Mouse (Mus musculus) neural tube, embryonic 11.5 days (tissue): ENCODE results near the gene Mrps23. TPM values are rescaled to one million over a fixed set of nuclear protein-coding genes. Genes with fewer than 3 reads are reported as not detected.

ENCODE experiments used
- ATAC-seq: fragments of 200-750 bp; cut with Nextera tagmentation; 2 replicates; pipeline ENCODE4 v1.8.0; 2017; ENCODE audit warnings: moderate number of reproducible peaks, mild to moderate bottlenecking, moderate TSS enrichment, moderate library complexity; ENCODE audit not compliant: insufficient read depth, low FRiP score, low TSS enrichment
- DNase-seq: peaks from one replicate; pipeline ENCODE4 v3.0.0-alpha.2; 2015; ENCODE audit warnings: low spot score
- H3K27ac ChIP-seq: fragments of 300-500 bp; sonication (generic); 2 replicates; pipeline ENCODE4 v1.5.1; 2014; ENCODE audit warnings: low read depth, mild to moderate bottlenecking, low read length
- H3K27me3 ChIP-seq: fragments of 300-500 bp; sonication (generic); 2 replicates; pipeline ENCODE4 v1.6.1; 2014; ENCODE audit warnings: mild to moderate bottlenecking, low read length, mixed read lengths; ENCODE audit not compliant: control insufficient read depth, insufficient read depth
- H3K36me3 ChIP-seq: fragments of 300-500 bp; sonication (generic); 2 replicates; pipeline ENCODE4 v1.6.1; 2014; ENCODE audit warnings: mild to moderate bottlenecking, low read length, moderate library complexity, mixed read lengths; ENCODE audit not compliant: control insufficient read depth, insufficient read depth
- H3K4me1 ChIP-seq: fragments of 300-500 bp; sonication (generic); 2 replicates; pipeline ENCODE4 v1.6.1; 2014; ENCODE audit warnings: low read length, mixed read lengths; ENCODE audit not compliant: control insufficient read depth, insufficient read depth
- H3K4me2 ChIP-seq: fragments of 300-500 bp; sonication (generic); 2 replicates; pipeline ENCODE4 v1.6.1; 2014; ENCODE audit warnings: low read depth, mild to moderate bottlenecking, moderate library complexity
- H3K4me3 ChIP-seq: fragments of 300-500 bp; sonication (generic); 2 replicates; pipeline ENCODE4 v1.5.1; 2014; ENCODE audit warnings: low read depth, low read length
- H3K9ac ChIP-seq: fragments of 300-500 bp; sonication (generic); 2 replicates; pipeline ENCODE4 v1.6.1; 2014; ENCODE audit warnings: mild to moderate bottlenecking, low read length
- H3K9me3 ChIP-seq: fragments of 300-500 bp; sonication (generic); 2 replicates; pipeline ENCODE4 v1.6.1; 2016; ENCODE audit warnings: low read length; ENCODE audit not compliant: control insufficient read depth
- WGBS: fragments of 180-500 bp; shearing (Covaris S2); extraction: QIAGEN DNeasy Blood & Tissue Kit; methylation state at CpG from one replicate; pipeline ENCODE4 v1.1.7; 2014; 5-methylcytosine and 5-hydroxymethylcytosine counted together
- polyA plus RNA-seq: library from polyadenylated mRNA; unstranded; fragments of >200 nt; fragmentation: Nextera tagmentation; extraction: Ambion mirVana; gene quantifications from 2 replicates; pipeline ENCODE4 v1.2.1, GENCODE M21; 2014

The Mrps23 gene
- 76.3 and 85.5 TPM in 2 replicates for polyA plus RNA-seq

DNA sequence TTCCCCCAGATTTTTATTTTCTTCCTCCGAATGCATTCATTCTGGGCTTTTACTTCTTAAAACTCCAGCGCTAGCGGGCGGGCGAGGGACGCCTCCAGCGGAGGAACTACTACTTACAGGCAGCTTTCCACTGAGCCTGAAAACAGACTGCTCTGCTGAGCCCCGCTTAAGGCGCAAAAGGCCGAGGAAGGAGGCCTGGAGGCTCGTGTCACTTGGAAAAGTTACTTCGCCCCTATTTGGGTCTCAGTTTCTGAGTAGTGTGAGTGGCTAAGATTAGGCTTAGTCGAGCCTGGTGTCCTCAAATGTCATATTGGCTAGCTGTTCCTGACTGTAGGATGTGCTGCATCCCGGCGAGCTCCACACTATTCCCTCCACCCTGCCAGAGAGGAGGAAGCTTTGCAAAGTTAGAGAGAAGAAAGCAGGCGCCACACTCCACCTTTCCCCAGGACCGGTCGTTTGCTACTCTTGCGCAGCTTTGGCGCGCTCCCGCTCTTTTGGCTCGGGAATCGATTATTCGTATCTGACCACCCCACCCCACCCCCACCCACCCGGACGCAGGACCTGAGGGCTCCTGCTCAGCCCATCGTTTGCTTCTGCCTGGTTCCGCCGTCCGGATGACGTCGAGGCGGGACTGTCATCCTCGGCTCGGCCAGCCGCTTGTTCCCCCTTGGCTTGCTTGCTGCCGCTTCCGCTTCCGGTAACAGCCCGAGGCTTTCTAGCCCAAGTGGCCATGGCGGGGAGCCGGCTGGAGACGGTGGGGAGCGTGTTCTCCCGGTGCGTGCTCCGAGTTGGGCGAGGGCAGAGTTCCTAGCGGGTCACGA lies at the start of gene Mrps23:
Gene Mrps23 (plus strand): TSS at position 677 of the 821 bp plus-strand sequence.
- peak within 1 kb of the TSS; percentile 92 for H3K4me2 ChIP-seq
- ATAC-seq: peak; percentile 87
- H3K27ac ChIP-seq: peak within 1 kb of the TSS; percentile 71
- H3K4me1 ChIP-seq: peaks cover 14% of the 10 kb centered on the region
- no peaks in the 10 kb centered on the region for H3K27me3 ChIP-seq
- H3K4me3 ChIP-seq: peak within 1 kb of the TSS; percentile 88
- under 1% methylated on average over 51 of the region's 51 CpGs for WGBS
- H3K36me3 ChIP-seq: no peaks in the 10 kb centered on the region
- peak within 1 kb of the TSS; percentile 81 for H3K9ac ChIP-seq
- peak; percentile 93 for DNase-seq
- H3K9me3 ChIP-seq: no peaks in the 10 kb centered on the region

DNA sequence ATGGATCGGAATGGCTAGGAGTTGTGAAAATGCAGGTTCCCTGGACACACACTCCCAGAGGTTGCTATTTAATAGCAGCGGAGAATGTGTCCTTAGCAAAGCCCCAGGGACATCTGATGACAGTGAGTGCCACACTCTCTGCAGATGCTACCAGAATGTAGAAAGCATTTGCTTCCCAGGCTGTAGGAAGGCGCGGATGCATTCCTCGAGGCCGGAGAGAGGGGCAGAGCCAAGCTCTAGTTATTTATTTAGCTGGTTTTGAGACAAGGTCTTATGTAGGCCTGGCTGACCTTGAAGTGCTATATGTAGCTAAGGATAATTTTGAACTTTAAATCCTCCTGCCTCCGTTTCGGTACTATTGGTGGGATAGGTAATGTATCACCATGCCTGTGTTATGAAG lies 49.7 kb upstream of the Mrps23 start:
- H3K4me1 ChIP-seq: peaks cover 32% of the 10 kb centered on the region
- 73% methylated on average over 8 of the region's 8 CpGs for WGBS
- no peak for ATAC-seq

DNA sequence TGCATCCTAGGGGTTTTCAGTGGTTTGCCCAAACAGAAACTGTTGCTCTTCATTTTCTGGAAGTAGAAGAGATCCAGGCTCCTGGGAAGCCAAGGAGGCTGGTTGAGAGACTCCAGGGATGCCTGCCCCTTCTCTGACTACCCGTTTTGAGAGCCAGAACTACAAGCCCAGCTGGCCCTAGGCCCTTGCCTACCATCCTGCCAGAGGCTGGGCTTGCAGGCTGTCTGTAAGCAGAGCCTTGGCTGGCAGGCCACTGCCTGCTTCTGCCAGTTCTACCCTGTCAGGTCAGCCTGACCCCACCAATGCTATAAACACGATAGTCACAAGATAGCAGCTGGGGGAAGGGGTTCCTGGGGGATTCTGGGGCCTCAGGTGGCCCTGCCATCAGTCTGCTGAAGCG lies 48.7 kb upstream of the Mrps23 start:
- H3K27ac ChIP-seq: 0 out of 2 replicates have a peak overlapping the region, but pooled peaks have one; percentile 3
- 47% methylated on average over 3 of the region's 3 CpGs for WGBS

More for the DNA sequence above, 49.7 kb upstream of the Mrps23 start:
- Histone ChIP-seq H3K27me3 (no peaks in the 10 kb centered on the region), H3K4me2 (no peak overlapping the region), H3K9me3 (no peaks in the 10 kb centered on the region), H3K36me3 (no peaks in the 10 kb centered on the region), H3K9ac (no peak overlapping the region), H3K4me3 (no peak overlapping the region), H3K27ac (peak overlapping the region; percentile 4; the same call in 1 of the 2 replicates)
- no peak for DNase-seq

DNA sequence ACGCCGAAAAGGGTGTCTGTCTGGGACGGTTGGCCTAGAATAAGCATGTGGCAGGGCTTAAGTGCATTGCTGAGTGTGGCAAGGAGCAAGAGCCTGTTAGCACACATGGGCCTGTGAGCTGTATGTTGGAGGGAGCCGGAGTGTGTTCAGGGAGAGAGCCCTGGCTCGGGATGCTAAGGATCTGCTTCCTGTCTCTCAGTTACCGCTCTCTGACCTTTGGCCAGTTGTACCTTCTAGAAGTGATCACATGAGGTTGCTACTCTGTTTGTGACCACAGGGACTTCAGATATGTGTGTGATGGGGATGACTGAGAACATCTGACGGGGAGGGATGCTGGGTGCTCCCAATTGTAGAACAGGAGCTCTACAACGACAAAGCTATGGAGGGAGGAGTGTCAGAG lies 48.2 kb upstream of the Mrps23 start:
- ATAC-seq (no peak), DNase-seq (no peak)
- Histone ChIP-seq H3K9me3 (no peaks in the 10 kb centered on the region), H3K4me1 (peaks cover 46% of the 10 kb centered on the region), H3K4me3 (no peak overlapping the region), H3K36me3 (no peaks in the 10 kb centered on the region), H3K27ac (peak overlapping the region; percentile 3; the same call in 1 of the 2 replicates), H3K4me2 (no peak overlapping the region), H3K9ac (peak overlapping the region; percentile 39; the same call in 1 of the 2 replicates), H3K27me3 (no peaks in the 10 kb centered on the region)
- WGBS: 66% methylated on average over 8 of the region's 8 CpGs

More for the DNA sequence above, 48.7 kb upstream of the Mrps23 start:
- DNase-seq (no peak), ATAC-seq (no peak)
- peak overlapping the region; percentile 39; the same call in 1 of the 2 replicates for H3K9ac ChIP-seq
- no peaks in the 10 kb centered on the region for H3K9me3 ChIP-seq
- no peak overlapping the region for H3K4me2 ChIP-seq
- no peaks in the 10 kb centered on the region for H3K27me3 ChIP-seq
- H3K36me3 ChIP-seq: no peaks in the 10 kb centered on the region
- H3K4me1 ChIP-seq: peaks cover 41% of the 10 kb centered on the region
- no peak overlapping the region for H3K4me3 ChIP-seq

DNA sequence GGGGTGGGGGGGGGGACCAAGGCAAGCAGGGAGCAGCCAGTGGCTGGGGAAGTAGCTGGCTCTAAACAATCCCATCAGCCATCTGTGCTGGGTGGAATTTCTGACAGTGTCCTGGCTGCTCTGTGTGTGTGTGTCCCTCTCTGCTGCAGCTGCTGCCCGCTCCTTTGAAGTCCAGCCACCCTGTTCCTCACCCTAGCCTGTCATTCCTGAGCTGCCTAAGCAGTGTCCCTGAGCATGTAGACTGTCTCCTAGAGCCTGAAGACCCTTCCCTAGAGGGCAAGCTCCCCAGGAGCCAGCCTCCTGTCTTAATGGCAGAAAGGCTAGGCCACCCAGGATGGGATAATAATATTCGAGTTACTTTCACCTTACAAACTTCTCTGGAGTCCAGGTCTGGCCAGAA lies 47.8 kb upstream of the Mrps23 start:
- no peak overlapping the region for H3K4me2 ChIP-seq
- no peak overlapping the region for H3K4me3 ChIP-seq
- DNase-seq (no peak), ATAC-seq (no peak)
- H3K4me1 ChIP-seq: peaks cover 47% of the 10 kb centered on the region
- peak overlapping the region; percentile 2; the same call in 1 of the 2 replicates for H3K9ac ChIP-seq
- H3K36me3 ChIP-seq: no peaks in the 10 kb centered on the region
- H3K27me3 ChIP-seq: no peaks in the 10 kb centered on the region
- H3K27ac ChIP-seq: peak overlapping the region; percentile 3; the same call in 1 of the 2 replicates
- WGBS: 38% methylated on average over 2 of the region's 2 CpGs
- H3K9me3 ChIP-seq: no peaks in the 10 kb centered on the region

DNA sequence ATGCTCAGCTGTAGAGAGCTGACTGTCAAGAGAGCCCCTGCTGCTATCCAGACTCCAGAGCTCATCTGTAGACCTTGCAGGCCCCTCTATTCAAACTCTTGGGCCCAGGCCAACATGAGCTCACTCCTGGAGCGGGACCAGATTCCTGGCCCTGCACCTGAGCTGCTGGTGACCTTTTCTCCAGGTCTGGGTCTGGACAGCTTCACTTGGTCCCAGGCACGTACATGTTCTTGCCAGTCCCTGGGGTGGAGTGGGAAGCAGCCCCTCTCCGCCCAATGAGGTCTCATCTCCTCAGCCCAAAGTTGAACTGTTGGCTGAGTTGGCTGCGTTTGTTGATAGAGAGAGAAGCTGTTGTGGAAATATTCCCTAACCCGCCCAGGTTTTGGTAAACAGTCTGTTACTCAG lies 45.3 kb upstream of the Mrps23 start:
- ATAC-seq: no peak
- no peaks in the 10 kb centered on the region for H3K9me3 ChIP-seq
- no peak for DNase-seq
- H3K4me1 ChIP-seq: peaks cover 47% of the 10 kb centered on the region
- no peak overlapping the region for H3K4me3 ChIP-seq
- no peaks in the 10 kb centered on the region for H3K36me3 ChIP-seq
- WGBS: 89% methylated on average over 5 of the region's 5 CpGs
- no peaks in the 10 kb centered on the region for H3K27me3 ChIP-seq
- no peak overlapping the region for H3K27ac ChIP-seq
- H3K9ac ChIP-seq: no peak overlapping the region
- H3K4me2 ChIP-seq: no peak overlapping the region

DNA sequence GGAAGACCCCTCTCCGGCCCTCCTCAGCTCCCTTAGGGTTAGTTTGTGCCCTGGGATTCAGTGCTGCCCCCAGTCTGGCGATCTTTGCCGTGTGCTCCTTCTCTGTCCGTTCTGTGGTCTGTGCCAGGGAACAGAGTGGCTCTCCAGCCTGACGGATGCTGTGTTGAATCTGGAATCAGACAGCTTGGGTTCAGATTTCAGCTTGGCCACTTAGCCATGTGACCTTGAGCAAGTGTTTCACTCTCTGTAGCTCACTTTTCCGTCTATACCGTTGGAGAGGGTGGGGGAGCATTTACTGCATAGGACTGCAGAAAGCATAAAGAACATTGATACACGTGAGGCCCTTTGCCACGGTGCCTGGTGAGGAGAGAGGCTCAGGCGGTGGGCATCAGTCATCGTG lies 44.8 kb upstream of the Mrps23 start:
- Histone ChIP-seq H3K9me3 (no peaks in the 10 kb centered on the region), H3K4me2 (no peak overlapping the region), H3K4me3 (no peak overlapping the region), H3K36me3 (no peaks in the 10 kb centered on the region), H3K27ac (no peak overlapping the region), H3K9ac (0 out of 2 replicates have a peak overlapping the region, but pooled peaks have one; percentile 3), H3K27me3 (no peaks in the 10 kb centered on the region), H3K4me1 (peaks cover 47% of the 10 kb centered on the region)
- 66% methylated on average over 11 of the region's 11 CpGs for WGBS
- ATAC-seq (no peak), DNase-seq (no peak)

DNA sequence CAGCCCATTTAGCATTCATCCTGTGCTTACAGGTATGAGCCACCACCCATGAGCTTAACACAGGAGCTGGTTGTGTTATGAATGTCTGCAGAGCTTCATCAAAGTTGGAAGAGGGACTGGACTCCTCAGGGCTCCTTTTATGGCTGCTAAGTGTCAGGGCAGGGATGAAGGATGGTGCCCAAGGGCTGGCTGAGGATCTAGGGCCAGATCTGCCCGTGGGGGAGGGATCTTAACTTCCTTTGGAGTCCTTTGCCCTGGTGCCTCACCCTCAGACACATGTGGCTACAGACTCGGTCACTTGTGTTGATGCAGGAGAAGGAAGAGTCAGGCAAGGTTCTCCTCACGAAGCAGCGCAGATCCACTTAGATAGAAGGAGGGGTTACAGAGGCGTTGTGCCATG lies 43.9 kb upstream of the Mrps23 start:
- no peak for ATAC-seq
- H3K4me2 ChIP-seq: peak overlapping the region; percentile 68
- no peaks in the 10 kb centered on the region for H3K27me3 ChIP-seq
- H3K9me3 ChIP-seq: no peaks in the 10 kb centered on the region
- no peak overlapping the region for H3K4me3 ChIP-seq
- H3K4me1 ChIP-seq: peaks cover 50% of the 10 kb centered on the region
- WGBS: 21% methylated on average over 5 of the region's 5 CpGs
- H3K27ac ChIP-seq: peak overlapping the region; percentile 96
- no peaks in the 10 kb centered on the region for H3K36me3 ChIP-seq
- H3K9ac ChIP-seq: peak overlapping the region; percentile 22; the same call in 1 of the 2 replicates
- no peak for DNase-seq
